Mouse (Mus musculus): ENCODE data around the gene Dazap2. TPM values are rescaled to one million over a fixed set of nuclear protein-coding genes. Genes with fewer than 3 reads are reported as not detected.
A peak's percentile ranks its signal among the peaks of the same experiment; 100 is the strongest.
"Not testable (repeated sequence)": the region's sequence is repeated elsewhere in the genome, so short reads cannot be mapped to it uniquely, and the experiment has no call there.

Gene Dazap2
- total RNA-seq, 2 experiments from 2014 or later = 108 to 109 TPM

DNA sequence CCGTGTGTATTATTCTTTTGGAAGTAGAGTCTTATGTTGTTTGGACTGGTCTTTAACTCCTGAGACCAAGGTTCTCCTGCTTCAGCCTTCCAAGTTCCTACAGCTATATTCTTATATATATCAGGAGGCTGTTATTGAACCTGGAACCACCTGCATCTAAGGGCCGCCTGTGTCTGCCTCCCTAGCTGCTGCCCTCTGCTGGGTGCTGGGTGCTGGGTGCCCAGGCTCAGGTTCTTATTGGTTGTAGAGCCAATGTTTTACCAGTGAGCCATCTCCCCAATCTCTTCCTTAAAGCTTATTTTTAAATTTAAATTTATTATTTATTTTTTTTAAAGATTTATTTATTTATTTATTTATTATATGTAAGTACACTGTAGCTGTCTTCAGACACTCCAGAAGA is 2.7 kb upstream of the Dazap2 start:
- intact Hi-C loops (cut with DNase I) = loop anchor here (2.0 to 10.0 kb wide), 4 partner anchors 60 to 118 kb away; partner anchors contain the start of genes Csrnp2 and Tfcp2
- TF ChIP-seq CTCF (IDR thresholded peaks at IDR 0.05) = peak; percentile 53

DNA sequence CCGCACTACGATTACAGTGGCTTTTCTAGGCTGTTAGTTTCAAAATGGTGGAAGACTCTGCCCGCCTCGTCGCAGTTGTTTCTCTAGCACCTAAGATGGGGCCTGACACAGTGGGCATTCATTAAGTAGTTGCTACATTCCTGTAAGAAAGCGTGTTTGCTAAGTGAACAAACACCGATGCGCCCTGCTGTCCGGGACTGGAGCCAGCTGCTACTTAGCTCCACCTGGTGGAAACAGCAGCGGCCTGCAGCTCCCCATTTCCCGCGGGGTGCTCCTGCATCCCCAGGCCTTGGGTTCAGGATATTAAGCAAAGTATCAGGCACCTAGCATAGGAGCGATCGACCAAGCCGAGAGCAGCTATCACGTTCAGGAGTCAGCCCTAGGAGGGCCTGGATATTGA is 1.6 kb upstream of the Dazap2 start:
- Histone ChIP-seq H3K4me3 (peak overlapping the region; percentile 72), H3K27ac (peak overlapping the region; percentile 92; the same call in 1 of the 2 replicates)
- TF ChIP-seq CTCF (IDR thresholded peaks at IDR 0.05) = peak; percentile 95
- intact Hi-C loops (cut with DNase I) = loop anchor here (2.0 to 10.0 kb wide), 4 partner anchors 61 to 119 kb away; partner anchors contain the start of genes Csrnp2 and Tfcp2
- DNase-seq (ENCODE audit: extremely low spot score in 1 of 2, low spot score in 2 of 2) = peak; percentile 65 to 81

More for the DNA sequence above, 2.7 kb upstream of the Dazap2 start:
- H3K4me3 ChIP-seq = no peak overlapping the region
- no peak overlapping the region for H3K27ac ChIP-seq
- no peak for DNase-seq (ENCODE audit: extremely low spot score in 1 of 2, low spot score in 2 of 2)

DNA sequence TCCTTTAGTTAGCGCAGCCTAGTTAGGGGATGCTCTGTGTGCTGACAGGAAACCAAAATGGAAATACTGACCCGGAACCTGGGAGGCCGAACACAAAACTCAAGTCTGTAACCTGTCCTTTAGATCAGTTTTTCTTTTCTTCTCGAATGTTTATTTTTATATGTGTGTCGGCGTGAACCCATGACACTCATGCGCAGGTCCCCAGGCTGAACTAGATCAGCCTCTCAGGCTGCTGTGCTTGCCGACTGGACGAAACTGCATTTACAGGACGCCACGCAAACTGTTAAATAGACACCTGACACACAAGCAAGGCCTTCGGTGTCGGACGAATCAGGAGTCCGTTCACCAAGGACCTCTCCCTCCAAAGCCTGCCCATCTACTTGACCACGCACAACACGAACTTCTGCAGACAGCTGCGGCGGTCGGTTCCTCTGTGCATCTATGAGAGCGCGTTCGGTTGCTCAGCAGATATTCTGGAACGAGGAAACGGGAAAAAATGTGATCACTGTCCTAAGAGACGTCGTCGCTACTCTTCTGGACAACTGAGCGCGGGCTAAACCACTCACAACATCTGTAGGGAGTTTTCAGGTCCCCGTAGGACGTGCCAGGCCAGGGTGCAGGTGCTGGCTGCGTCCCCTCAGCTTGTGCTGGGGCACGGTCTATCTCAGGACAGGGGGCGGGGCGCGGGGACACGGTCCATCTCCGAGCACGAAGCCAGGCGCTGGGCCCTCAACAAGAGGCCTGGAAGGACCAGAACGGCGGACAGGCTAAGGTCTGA is 742 bp upstream of the Dazap2 start:
- DNase-seq (ENCODE audit: extremely low spot score in 1 of 2, low spot score in 2 of 2) = peak in 1 of 2 experiments; percentile 26
- intact Hi-C loops (cut with DNase I) = loop anchor here (5.0 to 10.0 kb wide), 3 partner anchors 62 to 120 kb away; partner anchors contain the start of genes Csrnp2 and Tfcp2

DNA sequence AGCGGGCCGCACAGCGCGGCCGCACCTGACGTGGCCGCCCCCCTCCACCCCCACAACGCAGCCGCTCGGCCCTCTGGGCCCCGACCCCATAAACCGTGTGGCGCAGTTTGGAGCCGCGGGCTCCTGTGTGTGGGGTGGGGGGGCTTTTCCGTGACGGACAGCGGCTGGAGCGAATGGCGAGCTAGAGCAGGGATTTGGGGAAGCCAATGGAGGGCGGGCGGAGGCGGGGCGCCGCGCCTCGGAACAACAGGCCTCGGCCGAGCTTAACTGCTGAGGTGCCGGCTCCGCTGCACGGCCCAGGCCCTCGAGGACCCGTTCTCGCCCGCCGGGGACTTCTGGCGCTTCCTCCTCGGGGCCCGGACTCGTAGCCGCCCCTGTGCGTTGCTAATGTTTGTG is 674 bp downstream of the Dazap2 start:
- TF ChIP-seq CTCF (IDR thresholded peaks at IDR 0.05) = no peak
- peak; percentile 85 to 86 for DNase-seq (ENCODE audit: extremely low spot score in 1 of 2, low spot score in 2 of 2)
- intact Hi-C loops (cut with DNase I) = loop anchor here (5.0 to 10.0 kb wide), 2 partner anchors 121 to 314 kb away; partner anchors contain the start of genes Csrnp2 and Mettl7a1

More for the DNA sequence above, 742 bp upstream of the Dazap2 start:
- Histone ChIP-seq H3K27ac (peak overlapping the region; percentile 92), H3K4me3 (peak overlapping the region; percentile 72)
- no peak for TF ChIP-seq CTCF (IDR thresholded peaks at IDR 0.05)

DNA sequence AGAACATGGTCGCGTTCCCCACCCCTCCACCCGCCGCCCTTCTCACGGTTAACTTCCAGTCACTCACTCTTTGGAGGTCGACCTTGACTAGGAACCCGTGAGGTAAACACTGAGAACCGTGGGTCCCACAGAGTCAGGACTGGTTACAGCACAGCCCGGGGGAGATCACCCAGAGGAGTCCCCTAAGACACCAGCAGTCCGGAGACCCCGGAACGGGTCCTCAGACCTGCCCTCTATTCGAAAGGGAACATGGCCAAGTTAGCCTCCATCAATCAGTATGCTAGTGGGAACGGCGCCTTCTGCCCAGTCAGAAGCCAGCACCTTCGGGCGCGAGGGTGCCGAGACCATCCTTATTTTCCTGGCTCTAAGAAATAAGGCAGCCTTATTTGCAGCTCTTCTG is 1.1 kb downstream of the Dazap2 start:
- no peak for TF ChIP-seq CTCF (IDR thresholded peaks at IDR 0.05)
- H3K27ac ChIP-seq = peak overlapping the region; percentile 99
- peak overlapping the region; percentile 72 for H3K4me3 ChIP-seq
- intact Hi-C loops (cut with DNase I) = loop anchor here (5.0 to 10.0 kb wide), 2 partner anchors 121 to 314 kb away; partner anchors contain the start of genes Csrnp2 and Mettl7a1
- DNase-seq (ENCODE audit: extremely low spot score in 1 of 2, low spot score in 2 of 2) = no peak

More for the DNA sequence above, 674 bp downstream of the Dazap2 start:
- Histone ChIP-seq H3K4me3 (peak overlapping the region; percentile 72), H3K27ac (peak overlapping the region; percentile 99)

DNA sequence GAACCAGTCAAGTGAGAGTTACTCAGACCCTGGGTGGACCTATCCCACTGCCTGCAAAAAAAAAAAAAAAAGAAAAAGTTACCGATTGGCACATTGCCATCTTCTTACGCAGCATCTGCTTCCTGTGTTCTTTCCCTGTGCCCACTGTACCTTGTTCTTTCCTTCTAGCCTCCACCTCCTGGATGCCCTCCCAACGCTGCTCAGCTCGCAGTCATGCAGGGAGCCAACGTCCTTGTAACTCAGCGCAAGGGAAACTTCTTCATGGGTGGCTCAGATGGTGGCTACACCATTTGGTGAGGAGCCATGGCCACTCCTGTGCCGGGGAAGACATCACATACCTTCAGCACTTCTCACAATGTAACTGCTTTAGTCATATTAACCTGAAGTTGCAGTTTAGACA is 4.1 kb downstream of the Dazap2 start:
- intact Hi-C loops (cut with DNase I) = loop anchor here (5.0 to 10.0 kb wide), 2 partner anchors 124 to 317 kb away; partner anchors contain the start of genes Csrnp2 and Mettl7a1
- Histone ChIP-seq H3K27ac (no peak overlapping the region), H3K4me3 (no peak overlapping the region)
- DNase-seq (ENCODE audit: extremely low spot score in 1 of 2, low spot score in 2 of 2) = no peak
- no peak for TF ChIP-seq CTCF (IDR thresholded peaks at IDR 0.05)

DNA sequence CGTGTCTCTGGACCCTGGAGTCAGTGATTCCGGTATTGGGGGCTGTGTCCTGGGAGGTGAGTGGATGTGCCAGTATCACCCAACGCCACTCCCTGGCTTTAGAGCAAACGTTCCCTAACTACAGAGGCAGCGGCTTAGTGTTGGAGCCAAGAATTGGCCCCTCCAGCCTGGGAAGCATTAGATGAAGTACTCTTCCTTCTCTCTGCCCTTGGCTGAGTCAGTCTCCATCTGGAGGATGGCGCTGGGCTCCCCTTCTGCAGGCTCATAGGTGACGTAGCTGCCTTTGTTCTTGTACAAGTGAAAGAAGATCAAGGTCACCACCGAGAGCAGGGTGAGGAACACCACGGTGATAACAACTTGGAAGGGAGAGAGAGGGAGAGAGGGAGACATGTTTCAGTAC is 6.5 kb downstream of the Dazap2 start:
- intact Hi-C loops (cut with DNase I) = not testable (repeated sequence)

DNA sequence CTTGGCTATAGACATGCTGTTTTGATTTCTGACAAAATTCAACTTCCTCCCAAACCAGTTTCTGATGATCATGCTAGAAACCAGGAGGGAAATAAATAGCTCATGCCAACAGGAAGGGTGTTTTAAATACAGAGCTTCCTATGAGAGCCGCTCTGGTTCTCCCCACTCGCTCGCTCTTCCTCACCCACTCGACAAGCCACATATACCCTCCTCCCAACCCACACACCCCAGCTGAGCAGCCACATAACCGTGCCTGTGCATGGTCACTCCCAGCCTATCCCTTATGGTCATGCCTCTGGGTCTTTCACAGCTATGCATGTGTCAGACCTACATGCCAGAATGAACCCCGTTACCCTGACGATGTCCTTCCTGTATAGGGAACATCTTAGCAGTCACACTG is 7.0 kb downstream of the Dazap2 start:
- intact Hi-C loops (cut with DNase I) = no loop called here

More for the DNA sequence above, 6.5 kb downstream of the Dazap2 start:
- H3K4me3 ChIP-seq; DNase-seq (ENCODE audit: extremely low spot score in 1 of 2, low spot score in 2 of 2): not testable (repeated sequence)
- H3K27ac ChIP-seq = peak overlapping the region; percentile 84

DNA sequence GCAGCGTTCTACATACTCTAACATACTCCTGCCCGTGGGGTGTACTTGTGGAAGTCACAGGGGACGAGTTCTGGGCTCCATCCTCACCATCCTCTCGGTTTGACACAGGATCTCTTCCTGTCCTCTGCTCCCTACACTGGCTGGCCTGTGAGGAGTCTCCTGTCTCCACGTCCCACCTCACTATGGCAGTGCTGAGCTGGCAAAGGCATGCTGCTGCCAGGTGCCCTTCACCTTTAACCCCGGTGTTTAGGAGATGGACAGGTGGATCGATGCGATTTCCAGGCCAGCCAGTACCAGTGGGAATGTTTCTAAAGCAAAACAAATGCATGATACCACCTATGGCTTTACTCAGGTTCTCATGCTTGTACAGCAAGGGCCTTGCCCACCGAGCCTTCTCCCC is 8.6 kb downstream of the Dazap2 start:
- no peak overlapping the region for H3K27ac ChIP-seq
- intact Hi-C loops (cut with DNase I) = no loop called here
- TF ChIP-seq CTCF (IDR thresholded peaks at IDR 0.05) = no peak
- H3K4me3 ChIP-seq = no peak overlapping the region
- DNase-seq (ENCODE audit: extremely low spot score in 1 of 2, low spot score in 2 of 2) = no peak

More for the DNA sequence above, 7.0 kb downstream of the Dazap2 start:
- TF ChIP-seq CTCF (IDR thresholded peaks at IDR 0.05) = no peak
- Histone ChIP-seq H3K27ac (peak overlapping the region; percentile 84), H3K4me3 (no peak overlapping the region)
- peak in 1 of 2 experiments; percentile 47 for DNase-seq (ENCODE audit: extremely low spot score in 1 of 2, low spot score in 2 of 2)

DNA sequence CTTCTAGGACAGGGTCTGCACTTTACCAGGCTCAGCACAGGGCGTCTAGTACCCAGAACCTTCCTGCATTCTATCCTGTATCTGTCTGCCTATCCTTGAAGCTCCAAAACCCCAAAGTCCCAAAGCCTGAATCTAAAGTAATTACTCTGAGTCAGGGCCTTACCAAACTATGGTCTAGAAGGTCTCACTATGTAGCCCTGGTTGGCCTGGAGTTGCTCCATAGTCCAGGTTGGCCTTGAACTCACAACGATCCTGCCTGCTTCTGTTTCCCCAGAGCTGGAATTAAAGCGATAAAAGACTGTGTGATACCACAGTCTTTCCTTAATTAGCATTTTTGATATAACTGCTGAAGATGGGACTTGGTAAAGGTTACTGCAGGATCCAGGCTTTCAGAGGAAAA is 9.3 kb downstream of the Dazap2 start:
- Histone ChIP-seq H3K4me3 (no peak overlapping the region), H3K27ac (no peak overlapping the region)
- no peak for DNase-seq (ENCODE audit: extremely low spot score in 1 of 2, low spot score in 2 of 2)
- intact Hi-C loops (cut with DNase I) = no loop called here
- no peak for TF ChIP-seq CTCF (IDR thresholded peaks at IDR 0.05)

DNA sequence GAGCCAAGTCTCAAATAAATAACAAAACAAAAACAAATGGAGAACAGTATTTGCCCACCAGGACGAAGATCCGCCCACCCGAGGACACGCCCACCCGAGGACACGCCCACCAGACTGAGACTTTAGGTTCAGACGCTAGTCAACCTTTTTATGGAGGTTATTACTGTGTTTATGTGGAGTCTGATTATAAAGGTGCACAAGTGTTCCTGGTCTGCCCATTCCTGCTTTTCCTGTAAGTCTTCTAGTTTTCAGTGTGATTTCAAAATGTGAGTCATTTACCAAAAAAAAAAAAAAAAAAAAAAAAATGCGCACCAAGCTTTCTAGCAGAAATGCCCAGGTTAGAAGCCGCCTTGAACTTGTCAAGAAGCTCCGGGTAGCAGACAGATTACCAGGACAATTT is 12.1 kb downstream of the Dazap2 start:
- H3K27ac ChIP-seq = no peak overlapping the region
- DNase-seq (ENCODE audit: extremely low spot score in 1 of 2, low spot score in 2 of 2) = no peak
- H3K4me3 ChIP-seq = no peak overlapping the region
- intact Hi-C loops (cut with DNase I) = no loop called here
- no peak for TF ChIP-seq CTCF (IDR thresholded peaks at IDR 0.05)

DNA sequence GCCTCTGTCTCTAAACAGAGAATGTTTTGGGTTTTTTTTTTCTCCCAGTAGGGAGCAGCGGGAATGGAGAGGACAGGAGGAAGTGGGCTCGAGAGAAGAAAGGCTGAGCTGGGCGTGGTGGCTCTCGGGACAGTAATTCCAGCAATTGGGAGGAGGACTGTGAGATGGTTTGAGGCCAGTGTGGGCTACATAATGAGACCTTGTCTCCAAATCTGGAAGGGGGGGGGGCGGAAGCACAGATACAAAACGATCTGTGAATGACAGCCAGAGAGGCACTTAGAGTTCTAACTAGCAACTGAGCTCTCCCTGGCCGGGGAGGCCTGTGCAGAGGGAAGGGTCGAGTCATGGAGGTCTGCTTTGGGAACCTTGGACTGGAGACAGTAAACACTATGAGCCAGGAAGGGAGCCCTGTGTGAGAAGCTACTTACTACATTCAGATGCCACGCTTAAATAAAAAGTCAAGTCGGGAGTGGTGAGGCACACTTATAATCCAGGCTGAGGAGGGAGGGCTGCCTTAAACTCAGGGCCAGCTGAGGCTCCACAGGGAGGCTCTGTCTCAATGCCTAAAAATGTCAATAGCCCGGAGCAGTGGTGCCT is 12.7 kb downstream of the Dazap2 start:
- intact Hi-C loops (cut with DNase I) = no loop called here
- H3K27ac ChIP-seq = no peak overlapping the region
- no peak for DNase-seq (ENCODE audit: extremely low spot score in 1 of 2, low spot score in 2 of 2)
- H3K4me3 ChIP-seq = no peak overlapping the region
- no peak for TF ChIP-seq CTCF (IDR thresholded peaks at IDR 0.05)

Measured in left cerebral cortex, adult 2 months (tissue).